Mouse (Mus musculus) adrenal gland (tissue): ENCODE data around the gene Itih3.

Experiments
- intact Hi-C: fragments of 180-260 bp; cut with DNase I; formaldehyde crosslinking; loops from one replicate; pipeline ENCODE4 v1.15.1; 2025

Itih3 gene

DNA sequence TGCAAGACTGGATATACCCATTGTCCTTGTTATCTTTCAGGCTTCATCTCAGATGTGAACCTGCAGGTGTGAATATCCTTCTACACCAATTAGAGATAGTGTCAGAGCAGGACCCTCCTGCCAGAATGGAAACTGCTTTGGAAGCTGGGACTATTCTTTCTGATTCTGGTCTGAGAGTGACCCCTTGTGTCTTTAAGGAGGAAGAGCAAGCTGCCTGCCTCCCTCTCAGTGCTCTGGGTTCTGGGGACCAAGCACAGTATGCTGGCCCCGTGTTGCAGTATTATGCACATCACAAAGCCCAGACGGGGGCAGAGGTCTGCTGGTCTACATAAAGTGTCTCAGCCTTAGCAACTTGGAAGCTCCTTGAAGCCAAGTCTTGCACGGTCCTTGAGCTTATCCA is 58.2 kb downstream of the Itih3 start:
- intact Hi-C loops, result loop anchor here (5.0 to 10.0 kb wide), 2 partner anchors 77 to 171 kb away; partner anchors contain the start of gene Itih1

GRCm38 (mm10) chr14:30862368-30862767 is 61.2 kb downstream of the Itih3 start:
- intact Hi-C loops, result loop anchor here (10.0 kb wide), 1 partner anchor 168 kb away; no protein-coding TSS in a partner anchor

GRCm38 (mm10) chr14:30861421-30862125 is 62.0 kb downstream of the Itih3 start:
- intact Hi-C loops, result loop anchor here (10.0 kb wide), 1 partner anchor 167 kb away; no protein-coding TSS in a partner anchor
